Mouse (Mus musculus): ENCODE data around the gene Cacna1h.

- no peak for TF ChIP-seq EP300 (IDR thresholded peaks at IDR 0.05)
- TF ChIP-seq CTCF (IDR thresholded peaks at IDR 0.05), result no peak
These were observed 48.5 kb upstream of the Cacna1h start for GRCm38 (mm10) chr17:25482092-25482491.

Data from lung, postnatal 0 days (tissue).